Mouse (Mus musculus): ENCODE measurements around the gene Usp11. TPM values are rescaled to one million over a fixed set of nuclear protein-coding genes. Genes with fewer than 3 reads are reported as not detected.
"Not testable (repeated sequence)": the region's sequence is repeated elsewhere in the genome, so short reads cannot be mapped to it uniquely, and the experiment has no call there.

Usp11 gene
- polyA plus RNA-seq, 1 experiment: 9.3 TPM

- TF ChIP-seq MYOG (IDR thresholded peaks at IDR 0.05; ENCODE audit: control insufficient read depth, extremely low read depth, insufficient read length) (no peak), CEBPB (IDR thresholded peaks at IDR 0.05; ENCODE audit: low read depth) (no peak), FOSL1 (IDR thresholded peaks at IDR 0.05; ENCODE audit: insufficient read depth, low read length, poor library complexity, severe bottlenecking) (no peak), CTCF (IDR thresholded peaks at IDR 0.05; ENCODE audit: control insufficient read depth, insufficient read depth, insufficient read length) (no peak), MAX (IDR thresholded peaks at IDR 0.05) (no peak), MYOD1 (IDR thresholded peaks at IDR 0.05; ENCODE audit: control insufficient read depth, insufficient read length, low read depth) (no peak), USF1 (IDR thresholded peaks at IDR 0.05; ENCODE audit: low read depth) (no peak)
- Histone ChIP-seq H3K79me2 (ENCODE audit: control insufficient read depth, insufficient read depth) (no peaks in the 10 kb centered on the region), H3K4me3 (ENCODE audit: insufficient read depth, poor library complexity, severe bottlenecking) (no peak overlapping the region), H3ac (ENCODE audit: control insufficient read depth, insufficient read length, low read depth) (no peak overlapping the region), H3K27me3 (ENCODE audit: control insufficient read depth, insufficient read depth, insufficient read length) (no peaks in the 10 kb centered on the region), H3K36me3 (ENCODE audit: control insufficient read depth, insufficient read depth) (no peaks in the 10 kb centered on the region), H3K79me3 (ENCODE audit: low read depth) (no peaks in the 10 kb centered on the region)
Observed at GRCm38 (mm10) chrX:20728681-20729080, 25.0 kb downstream of the Usp11 start.

DNA sequence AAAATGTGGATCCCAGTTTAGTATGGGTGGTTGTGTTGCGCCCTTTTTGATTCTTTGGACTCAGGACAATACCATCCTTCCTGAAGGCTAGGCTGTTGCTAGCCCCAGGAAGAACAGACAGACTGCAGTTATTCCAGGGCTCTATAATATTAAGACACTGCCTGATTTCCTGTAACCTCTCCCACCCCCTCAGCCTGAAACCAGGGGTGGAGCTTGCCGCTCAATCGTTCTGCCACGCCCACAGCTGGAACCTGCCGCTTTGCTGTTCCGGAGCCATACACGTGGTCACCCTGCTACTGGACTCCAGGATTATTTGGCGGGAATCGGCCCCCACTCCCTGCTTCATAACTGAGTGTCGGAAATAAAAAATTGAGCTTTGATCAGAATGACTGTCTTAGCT, 26.3 kb downstream of the Usp11 start:
- H3K27me3 ChIP-seq (ENCODE audit: control insufficient read depth, insufficient read depth, insufficient read length); H3K79me2 ChIP-seq (ENCODE audit: control insufficient read depth, insufficient read depth): not testable (repeated sequence)

GRCm38 (mm10) chrX:20736479-20736878, 32.8 kb downstream of the Usp11 start:
- Histone ChIP-seq H3K36me3 (ENCODE audit: control insufficient read depth, insufficient read depth) (no peaks in the 10 kb centered on the region), H3K79me3 (ENCODE audit: low read depth) (no peaks in the 10 kb centered on the region), H3K27me3 (ENCODE audit: control insufficient read depth, insufficient read depth, insufficient read length) (no peaks in the 10 kb centered on the region), H3K4me3 (ENCODE audit: insufficient read depth, poor library complexity, severe bottlenecking) (no peak overlapping the region), H3ac (ENCODE audit: control insufficient read depth, insufficient read length, low read depth) (no peak overlapping the region), H3K79me2 (ENCODE audit: control insufficient read depth, insufficient read depth) (no peaks in the 10 kb centered on the region)
- TF ChIP-seq FOSL1 (IDR thresholded peaks at IDR 0.05; ENCODE audit: insufficient read depth, low read length, poor library complexity, severe bottlenecking): no peak
- TF ChIP-seq USF1 (IDR thresholded peaks at IDR 0.05; ENCODE audit: low read depth): no peak
- no peak for TF ChIP-seq CTCF (IDR thresholded peaks at IDR 0.05; ENCODE audit: control insufficient read depth, insufficient read depth, insufficient read length)
- TF ChIP-seq MAX (IDR thresholded peaks at IDR 0.05): no peak
- TF ChIP-seq CEBPB (IDR thresholded peaks at IDR 0.05; ENCODE audit: low read depth): no peak

More for the DNA sequence above, 26.3 kb downstream of the Usp11 start:
- H3ac ChIP-seq (ENCODE audit: control insufficient read depth, insufficient read length, low read depth); H3K79me3 ChIP-seq (ENCODE audit: low read depth); H3K36me3 ChIP-seq (ENCODE audit: control insufficient read depth, insufficient read depth); H3K4me3 ChIP-seq (ENCODE audit: insufficient read depth, poor library complexity, severe bottlenecking): not testable (repeated sequence)

DNA sequence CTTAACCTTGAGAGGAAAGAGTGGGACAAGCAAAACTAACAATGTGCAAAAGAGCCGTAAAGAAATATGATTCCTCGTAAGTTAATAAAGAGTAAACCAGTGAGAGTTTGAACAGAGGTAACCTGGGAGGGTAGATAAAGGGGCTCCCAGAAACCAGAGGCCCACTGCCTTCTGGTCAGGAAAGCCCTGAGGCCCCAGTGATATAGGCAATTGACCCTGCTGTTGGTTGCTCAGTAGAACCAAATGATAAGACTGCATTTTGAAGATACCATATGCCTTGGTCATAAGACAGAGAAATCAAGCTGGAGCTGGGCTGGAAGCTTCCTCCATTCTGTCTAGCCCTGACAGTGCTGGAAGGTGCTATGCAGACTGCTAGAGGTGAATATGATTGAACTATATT, 45.1 kb downstream of the Usp11 start:
- no peaks in the 10 kb centered on the region for H3K27me3 ChIP-seq (ENCODE audit: control insufficient read depth, insufficient read depth, insufficient read length)
- no peaks in the 10 kb centered on the region for H3K36me3 ChIP-seq (ENCODE audit: control insufficient read depth, insufficient read depth)
- TF ChIP-seq CTCF (IDR thresholded peaks at IDR 0.05; ENCODE audit: control insufficient read depth, insufficient read depth, insufficient read length) (no peak), MYOG (IDR thresholded peaks at IDR 0.05; ENCODE audit: control insufficient read depth, extremely low read depth, insufficient read length) (no peak), USF1 (IDR thresholded peaks at IDR 0.05; ENCODE audit: low read depth) (no peak), MYOD1 (IDR thresholded peaks at IDR 0.05; ENCODE audit: control insufficient read depth, insufficient read length, low read depth) (no peak), MAX (IDR thresholded peaks at IDR 0.05) (no peak), FOSL1 (IDR thresholded peaks at IDR 0.05; ENCODE audit: insufficient read depth, low read length, poor library complexity, severe bottlenecking) (no peak), CEBPB (IDR thresholded peaks at IDR 0.05; ENCODE audit: low read depth) (no peak)
- no peaks in the 10 kb centered on the region for H3K79me2 ChIP-seq (ENCODE audit: control insufficient read depth, insufficient read depth)
- H3K4me3 ChIP-seq (ENCODE audit: insufficient read depth, poor library complexity, severe bottlenecking): no peak overlapping the region
- H3K79me3 ChIP-seq (ENCODE audit: low read depth): no peaks in the 10 kb centered on the region
- H3ac ChIP-seq (ENCODE audit: control insufficient read depth, insufficient read length, low read depth): no peak overlapping the region

DNA sequence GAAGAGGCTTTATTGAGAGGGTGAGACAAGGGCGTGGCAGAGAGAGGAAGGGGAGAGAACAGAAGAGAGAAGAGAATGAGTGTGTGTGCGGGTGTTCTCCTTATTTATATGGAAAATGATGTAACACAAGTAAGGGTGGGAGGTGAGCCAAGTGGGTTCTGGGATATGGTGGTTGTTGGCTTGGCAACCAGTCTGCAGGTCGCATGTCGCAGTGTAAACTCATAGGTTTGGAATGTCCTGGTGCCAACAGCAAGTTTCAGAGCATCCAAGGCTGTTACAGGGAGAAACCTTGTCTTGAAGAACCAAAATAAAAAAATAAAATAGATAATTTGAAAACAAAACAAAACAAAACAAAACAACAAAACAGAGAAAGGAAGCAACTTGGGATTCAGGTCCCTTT, 57.5 kb downstream of the Usp11 start:
- H3K79me3 ChIP-seq (ENCODE audit: low read depth): no peaks in the 10 kb centered on the region
- no peak for TF ChIP-seq USF1 (IDR thresholded peaks at IDR 0.05; ENCODE audit: low read depth)
- no peak for TF ChIP-seq FOSL1 (IDR thresholded peaks at IDR 0.05; ENCODE audit: insufficient read depth, low read length, poor library complexity, severe bottlenecking)
- no peak for TF ChIP-seq MYOG (IDR thresholded peaks at IDR 0.05; ENCODE audit: control insufficient read depth, extremely low read depth, insufficient read length)
- no peak overlapping the region for H3ac ChIP-seq (ENCODE audit: control insufficient read depth, insufficient read length, low read depth)
- H3K36me3 ChIP-seq (ENCODE audit: control insufficient read depth, insufficient read depth): no peaks in the 10 kb centered on the region
- H3K79me2 ChIP-seq (ENCODE audit: control insufficient read depth, insufficient read depth): no peaks in the 10 kb centered on the region
- H3K27me3 ChIP-seq (ENCODE audit: control insufficient read depth, insufficient read depth, insufficient read length): no peaks in the 10 kb centered on the region
- no peak overlapping the region for H3K4me3 ChIP-seq (ENCODE audit: insufficient read depth, poor library complexity, severe bottlenecking)

Other genes starting within 250 kb of the Usp11 start
- not detected for gene Rgn, start 154.1 kb upstream of the Usp11 start, polyA plus RNA-seq (2012; fragmentation: generic; extraction: Trizol)
- 46.2 TPM for gene Rbm10, start 86.4 kb upstream of the Usp11 start, polyA plus RNA-seq (2012; fragmentation: generic; extraction: Trizol)
- gene Ndufb11, start 86.3 kb upstream of the Usp11 start, polyA plus RNA-seq (2012; fragmentation: generic; extraction: Trizol): 244 TPM
- gene Uba1, start 45.6 kb upstream of the Usp11 start, polyA plus RNA-seq (2012; fragmentation: generic; extraction: Trizol): 298 TPM
- 67.0 TPM for gene Cdk16, start 16.0 kb upstream of the Usp11 start, polyA plus RNA-seq (2012; fragmentation: generic; extraction: Trizol)
- gene Araf, start 93.9 kb downstream of the Usp11 start, polyA plus RNA-seq (2012; fragmentation: generic; extraction: Trizol): 33.2 TPM
- 466 TPM for gene Timp1, start 166.3 kb downstream of the Usp11 start, polyA plus RNA-seq (2012; fragmentation: generic; extraction: Trizol)
- gene Syn1, start 217.1 kb downstream of the Usp11 start, polyA plus RNA-seq (2012; fragmentation: generic; extraction: Trizol): 6.1 TPM
- 1.2 TPM for gene Cfp, start 227.6 kb downstream of the Usp11 start, polyA plus RNA-seq (2012; fragmentation: generic; extraction: Trizol)
- 14.4 TPM for gene Elk1, start 246.7 kb downstream of the Usp11 start, polyA plus RNA-seq (2012; fragmentation: generic; extraction: Trizol)

Data from C2C12 (cell line).